Mouse (Mus musculus): ENCODE measurements around the gene Pdpn.

- TF ChIP-seq POLR2A (IDR thresholded peaks at IDR 0.05; ENCODE audit: insufficient read length, low read depth) (no peak), E2F4 (IDR thresholded peaks at IDR 0.05; ENCODE audit: insufficient read depth) (no peak), POLR2AphosphoS2 (IDR thresholded peaks at IDR 0.05; ENCODE audit: insufficient read length, low read depth) (no peak), SRF (IDR thresholded peaks at IDR 0.05; ENCODE audit: control insufficient read depth, insufficient read length, low read depth) (no peak), CEBPB (IDR thresholded peaks at IDR 0.05; ENCODE audit: insufficient read depth, poor library complexity, severe bottlenecking) (peak; percentile 68; the same call in 1 of the 2 replicates), TCF12 (IDR thresholded peaks at IDR 0.05; ENCODE audit: insufficient read depth, poor library complexity, severe bottlenecking) (no peak), USF1 (IDR thresholded peaks at IDR 0.05; ENCODE audit: low read depth) (no peak), MYOD1 (IDR thresholded peaks at IDR 0.05; ENCODE audit: control insufficient read depth in 1 of 3, insufficient read length in 2 of 3, low read depth in 2 of 3) (peak in 2 of 3 experiments; percentile 51 to 57)
Observed at GRCm38 (mm10) chr4:143288473-143288872, 10.9 kb downstream of the Pdpn start.
